Mouse (Mus musculus) brain, embryonic 18.5 days (tissue): ENCODE data around the gene Nup107.

Experiments used
- DNase-seq: peaks from one replicate; pipeline ENCODE4 v3.0.0-alpha.2; 2012; ENCODE audit warnings: low read depth, low spot score

The Nup107 gene

GRCm38 (mm10) chr10:117778951-117779350, 13.6 kb downstream of the Nup107 start:
- DNase-seq, result no peak

GRCm38 (mm10) chr10:117778328-117778910, 14.1 kb downstream of the Nup107 start:
- DNase-seq, result no peak

- DNase-seq, result no peak
Measured at GRCm38 (mm10) chr10:117777501-117778327, 14.8 kb downstream of the Nup107 start.

- DNase-seq, result no peak
Measured at GRCm38 (mm10) chr10:117777103-117777470, 15.4 kb downstream of the Nup107 start.

- no peak for DNase-seq
Measured at GRCm38 (mm10) chr10:117776281-117777102, 16.0 kb downstream of the Nup107 start.

GRCm38 (mm10) chr10:117775401-117776144, 16.9 kb downstream of the Nup107 start:
- no peak for DNase-seq

- no peak for DNase-seq
Measured at GRCm38 (mm10) chr10:117774817-117775120, 17.7 kb downstream of the Nup107 start.

GRCm38 (mm10) chr10:117774011-117774816, 18.3 kb downstream of the Nup107 start:
- DNase-seq, result no peak

- no peak for DNase-seq
Measured at GRCm38 (mm10) chr10:117773106-117773720, 19.3 kb downstream of the Nup107 start.

GRCm38 (mm10) chr10:117772364-117773105, 20.0 kb downstream of the Nup107 start:
- DNase-seq, result no peak

GRCm38 (mm10) chr10:117771131-117771510, 21.4 kb downstream of the Nup107 start:
- DNase-seq, result no peak

GRCm38 (mm10) chr10:117770286-117771130, 22.0 kb downstream of the Nup107 start:
- DNase-seq, result no peak

GRCm38 (mm10) chr10:117769541-117770285, 22.8 kb downstream of the Nup107 start:
- DNase-seq, result no peak

GRCm38 (mm10) chr10:117768141-117768440, 24.4 kb downstream of the Nup107 start:
- no peak for DNase-seq

- DNase-seq, result no peak
Measured at GRCm38 (mm10) chr10:117767286-117768140, 25.0 kb downstream of the Nup107 start.

GRCm38 (mm10) chr10:117766896-117767160, 25.7 kb downstream of the Nup107 start:
- no peak for DNase-seq

GRCm38 (mm10) chr10:117766111-117766895, 26.2 kb downstream of the Nup107 start:
- no peak for DNase-seq
